Mouse (Mus musculus) cerebellum, adult 18-20 months (tissue): ENCODE results near the gene Garem2.
"Not testable (repeated sequence)": the region's sequence is repeated elsewhere in the genome, so short reads cannot be mapped to it uniquely, and the experiment has no call there.

Experiments
- DNase-seq, 2 experiments: peaks; one replicate each; pipeline ENCODE4 v3.0.0; 2021

Gene Garem2

GRCm38 (mm10) chr5:30104841-30105667 is at the start of gene Garem2:
Garem2 (plus strand) TSS chr5:30105161.
- peak in 1 of 2 experiments; percentile 11 for DNase-seq

- DNase-seq, result no peak
Measured at GRCm38 (mm10) chr5:30058216-30058731, 46.7 kb upstream of the Garem2 start.

- DNase-seq, result not testable (repeated sequence)
Measured at GRCm38 (mm10) chr5:30059607-30060006, 45.4 kb upstream of the Garem2 start.

- DNase-seq, result no peak
Measured at GRCm38 (mm10) chr5:30067726-30068125, 37.2 kb upstream of the Garem2 start.

- no peak for DNase-seq
Measured at GRCm38 (mm10) chr5:30071677-30072076, 33.3 kb upstream of the Garem2 start.

- DNase-seq, result no peak
Measured at GRCm38 (mm10) chr5:30072377-30072776, 32.6 kb upstream of the Garem2 start.

- DNase-seq, result peak; percentile 68 to 70
Measured at GRCm38 (mm10) chr5:30072825-30073821, 31.8 kb upstream of the Garem2 start, which contains the start of gene Tyms. Tyms (minus strand) TSS chr5:30073617.

- no peak for DNase-seq
Measured at GRCm38 (mm10) chr5:30092701-30093100, 12.3 kb upstream of the Garem2 start.

GRCm38 (mm10) chr5:30094399-30094798 is 10.6 kb upstream of the Garem2 start:
- DNase-seq, result no peak

- DNase-seq, result peak; percentile 57 to 58
Measured at GRCm38 (mm10) chr5:30095731-30096130, 9.2 kb upstream of the Garem2 start.

- DNase-seq, result no peak
Measured at GRCm38 (mm10) chr5:30098260-30098659, 6.7 kb upstream of the Garem2 start.

GRCm38 (mm10) chr5:30103340-30103739 is 1.6 kb upstream of the Garem2 start:
- DNase-seq, result no peak

- peak; percentile 49 to 55 for DNase-seq
Measured at GRCm38 (mm10) chr5:30104339-30104738, 622 bp upstream of the Garem2 start.

- no peak for DNase-seq
Measured at GRCm38 (mm10) chr5:30105668-30106300, 823 bp downstream of the Garem2 start, which contains the start of gene 3110082J24Rik. 3110082J24Rik (minus strand) TSS chr5:30106086.

GRCm38 (mm10) chr5:30106756-30107155 is 1.8 kb downstream of the Garem2 start:
- no peak for DNase-seq

- DNase-seq, result no peak
Measured at GRCm38 (mm10) chr5:30107186-30107585, 2.2 kb downstream of the Garem2 start.

- DNase-seq, result no peak
Measured at GRCm38 (mm10) chr5:30107611-30108041, 2.7 kb downstream of the Garem2 start.

- DNase-seq, result no peak
Measured at GRCm38 (mm10) chr5:30108233-30108632, 3.3 kb downstream of the Garem2 start.

GRCm38 (mm10) chr5:30109899-30110298 is 4.9 kb downstream of the Garem2 start:
- no peak for DNase-seq

- DNase-seq, result no peak
Measured at GRCm38 (mm10) chr5:30110371-30111060, 5.6 kb downstream of the Garem2 start.

GRCm38 (mm10) chr5:30111126-30111525 is 6.2 kb downstream of the Garem2 start:
- DNase-seq, result no peak

GRCm38 (mm10) chr5:30111771-30112170 is 6.8 kb downstream of the Garem2 start:
- DNase-seq, result no peak
